Mouse (Mus musculus) cerebellum, postnatal 10 days (tissue): ENCODE measurements at regions not wholly inside any gene's neighbourhood (a gene's known extent, or its start where the extent isn't known, plus 50 kb on each side); places are given as distances from the start of the nearest gene placed in this dataset.

ENCODE experiments used
- DNase-seq, 2 experiments: peaks; one replicate each; pipeline ENCODE4 v3.0.0; 2021; ENCODE audit warnings: mixed read lengths in 2 of 2

DNA sequence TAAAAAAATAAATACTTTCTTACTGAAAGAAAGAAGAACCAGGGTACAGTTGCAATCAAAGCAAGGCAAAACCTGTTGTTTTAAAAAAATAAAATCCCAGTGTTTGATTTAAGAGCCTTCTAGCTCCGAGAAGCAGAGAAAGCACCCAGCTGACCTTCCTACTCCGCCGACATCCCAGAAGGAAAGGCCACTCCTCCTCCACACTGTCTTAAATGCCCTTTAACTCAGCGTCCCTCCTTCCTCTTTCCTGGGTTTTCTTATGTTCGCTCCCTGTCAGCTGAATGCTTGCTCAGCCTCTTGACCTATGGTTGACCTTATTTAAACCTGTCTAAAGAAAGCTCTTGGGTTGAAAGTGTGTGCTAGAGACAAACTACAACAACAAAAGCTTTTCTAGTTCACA is 79.1 kb downstream of the Sptssa start:
- no peak for DNase-seq

DNA sequence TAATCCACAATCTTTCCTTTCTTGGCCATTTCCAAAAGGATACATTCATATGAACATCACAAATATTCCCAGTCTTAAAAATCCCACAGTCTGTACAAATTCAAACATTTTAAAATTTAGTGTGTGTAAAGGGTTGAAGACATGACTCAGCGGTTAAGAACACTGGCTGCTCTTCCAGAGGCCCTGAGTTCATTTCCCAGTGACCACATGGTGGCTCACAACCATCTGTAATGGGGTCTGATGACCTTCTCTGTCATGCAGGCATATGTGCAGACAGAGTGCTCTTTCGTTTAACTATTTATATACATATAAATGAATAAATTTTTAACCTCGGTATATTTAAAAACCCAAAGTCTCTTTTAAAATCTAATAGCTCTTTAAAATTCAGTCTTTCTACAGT is 79.6 kb downstream of the Sptssa start:
- DNase-seq, result no peak

DNA sequence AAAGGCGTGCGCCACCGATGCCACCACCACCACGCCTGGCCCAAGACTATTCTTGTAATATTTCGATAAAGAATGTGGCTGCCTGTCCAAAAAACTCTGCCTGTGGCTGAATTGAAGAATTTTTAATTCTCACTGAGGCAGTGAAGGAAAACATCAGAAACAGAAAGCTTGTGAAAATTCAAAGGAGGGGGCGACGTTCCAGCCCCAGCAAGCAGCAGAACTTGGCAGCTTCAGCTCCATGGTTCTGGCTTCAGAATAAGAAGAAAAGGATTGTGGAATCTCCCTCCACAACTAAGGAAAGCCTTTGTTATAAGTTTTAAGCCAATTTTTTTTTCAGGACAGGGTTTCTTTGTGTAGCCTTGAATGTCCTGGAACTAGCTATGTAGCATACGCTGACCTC is 83.5 kb downstream of the Sptssa start:
- no peak for DNase-seq

DNA sequence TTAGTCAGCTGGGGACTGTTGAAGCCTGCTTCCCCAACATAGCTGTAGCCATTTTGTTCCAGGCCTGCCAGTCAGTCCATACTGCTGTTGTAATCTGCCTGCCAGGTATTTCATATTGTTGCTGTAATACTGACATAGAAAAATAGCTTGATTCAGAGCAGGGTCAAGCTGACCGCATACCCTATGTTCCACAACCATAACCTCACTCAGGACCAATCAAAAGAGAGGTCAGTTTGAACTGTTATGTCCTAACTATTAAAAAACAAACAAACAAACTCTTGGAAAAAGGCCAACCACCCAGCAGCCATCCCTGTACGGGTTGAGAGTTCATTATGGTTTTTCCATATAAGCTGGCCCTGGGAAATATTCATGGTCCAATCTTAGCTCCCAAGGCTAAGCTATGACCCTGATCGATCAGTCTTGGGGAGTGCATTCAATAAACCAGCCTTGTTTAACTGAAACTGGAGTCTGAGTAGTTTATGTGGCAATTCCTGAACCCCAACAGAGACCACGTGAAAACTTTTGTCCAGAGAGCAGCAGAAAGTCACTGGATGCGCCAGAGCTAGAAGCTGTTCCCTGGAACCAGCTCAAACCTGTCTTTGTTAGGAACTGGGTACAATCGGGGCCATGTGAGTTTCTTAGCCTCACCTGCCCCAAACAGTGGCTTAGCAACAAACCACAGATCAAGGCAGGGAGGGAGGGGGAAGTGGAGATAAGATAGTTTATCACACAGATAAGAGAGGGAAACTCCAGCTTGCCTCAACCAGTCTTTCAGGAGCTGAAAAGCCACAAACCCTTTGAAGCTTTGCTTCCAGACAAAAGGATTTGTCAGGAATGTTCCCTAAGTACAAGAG is 88.1 kb downstream of the Sptssa start:
- DNase-seq, result no peak

DNA sequence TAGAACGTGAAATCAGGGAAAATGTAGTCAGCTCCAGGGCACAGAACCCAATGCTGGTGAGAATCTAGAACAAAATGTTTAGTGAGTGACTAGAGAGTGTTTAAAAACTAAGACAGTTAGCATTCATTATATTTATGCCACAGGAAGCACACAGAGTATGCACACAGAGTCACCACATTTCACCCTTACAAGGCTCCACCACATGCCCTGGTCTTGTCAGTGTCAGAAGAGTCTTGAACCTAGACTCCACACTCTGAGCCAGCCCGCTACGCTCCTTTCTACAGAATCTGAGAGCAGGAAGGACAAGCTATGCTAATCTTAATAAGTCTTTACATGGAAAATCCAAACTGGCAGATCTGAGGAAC is 89.0 kb downstream of the Sptssa start:
- DNase-seq, result no peak

DNA sequence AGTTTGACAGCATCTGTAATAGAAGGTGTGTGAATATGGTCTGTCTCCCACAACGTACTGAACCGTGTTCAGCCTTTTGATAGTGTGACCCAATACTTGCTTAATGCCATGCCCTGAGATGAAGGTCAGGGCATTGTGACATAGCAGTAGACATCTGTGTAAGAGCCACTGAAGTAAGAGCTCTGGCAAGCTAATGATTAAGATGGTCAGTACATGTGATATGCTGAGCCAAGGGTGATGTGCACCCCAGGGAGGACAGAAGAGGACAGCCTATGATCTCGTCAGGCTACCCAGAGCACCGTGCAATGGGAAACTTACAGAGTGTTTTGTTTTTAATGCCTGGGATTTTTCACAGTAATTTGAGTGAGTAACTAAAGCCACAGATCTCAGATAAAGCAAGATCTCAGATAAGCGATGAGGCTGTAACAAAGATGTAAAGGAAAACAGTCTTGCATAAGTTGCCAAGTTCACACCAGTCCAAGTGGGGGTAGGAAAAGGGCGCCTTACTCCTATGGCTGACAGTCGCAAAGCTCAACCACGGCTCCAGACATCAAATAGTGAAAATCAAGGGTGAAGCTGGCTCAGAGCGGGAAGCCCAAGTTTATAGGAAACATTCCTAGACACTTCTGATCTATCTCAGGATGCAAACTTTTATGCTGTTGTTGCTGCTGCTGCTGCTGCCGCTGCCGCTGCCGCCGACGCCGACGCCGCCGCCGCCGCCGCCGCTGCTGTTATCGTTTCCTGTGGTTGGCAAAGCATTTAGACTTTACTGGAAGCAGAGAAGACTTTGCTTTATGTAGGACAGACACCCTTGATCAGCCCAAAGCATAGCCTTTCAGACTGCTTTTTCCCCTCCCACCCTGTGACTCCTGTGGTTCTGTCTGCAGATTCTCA is 89.6 kb downstream of the Sptssa start:
- DNase-seq, result no peak

DNA sequence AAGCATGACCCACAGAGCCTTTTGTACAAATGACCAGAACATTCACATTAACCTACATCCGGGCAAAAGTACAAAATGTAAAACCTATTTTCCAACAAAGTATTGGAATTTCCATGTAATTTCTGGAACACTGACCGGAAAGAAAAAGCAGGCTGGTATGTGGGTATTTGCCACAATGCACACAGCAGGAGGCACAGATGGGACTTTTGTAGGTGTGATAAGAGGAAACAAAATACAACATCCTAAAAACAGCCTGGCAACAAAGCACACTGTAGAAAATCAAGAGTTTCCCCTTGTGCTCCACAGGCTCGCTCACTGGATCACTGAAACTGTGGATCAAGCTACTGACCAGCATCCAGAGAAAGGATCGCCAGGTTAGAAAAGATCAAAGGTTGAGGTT is 94.4 kb downstream of the Sptssa start:
- no peak for DNase-seq

DNA sequence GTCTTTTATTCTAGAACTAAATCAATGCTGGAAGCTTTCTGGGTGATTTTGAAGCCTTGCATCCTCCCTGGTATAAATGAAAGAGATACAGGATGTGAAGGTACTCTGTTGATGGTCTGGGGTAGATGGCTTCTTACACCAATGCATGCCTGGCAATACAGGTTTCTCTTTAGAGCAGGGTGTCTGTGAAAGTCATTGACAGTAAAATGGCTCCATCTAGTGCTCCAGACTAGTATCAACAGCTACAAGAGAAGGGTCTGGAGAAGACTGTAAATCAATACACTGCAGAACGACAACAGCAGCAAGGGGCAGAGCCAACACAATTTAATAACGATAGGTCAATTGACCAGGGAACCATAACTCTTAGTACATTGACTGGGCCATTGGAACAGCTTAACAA is 98.3 kb downstream of the Sptssa start:
- peak; percentile 60 to 71 for DNase-seq

DNA sequence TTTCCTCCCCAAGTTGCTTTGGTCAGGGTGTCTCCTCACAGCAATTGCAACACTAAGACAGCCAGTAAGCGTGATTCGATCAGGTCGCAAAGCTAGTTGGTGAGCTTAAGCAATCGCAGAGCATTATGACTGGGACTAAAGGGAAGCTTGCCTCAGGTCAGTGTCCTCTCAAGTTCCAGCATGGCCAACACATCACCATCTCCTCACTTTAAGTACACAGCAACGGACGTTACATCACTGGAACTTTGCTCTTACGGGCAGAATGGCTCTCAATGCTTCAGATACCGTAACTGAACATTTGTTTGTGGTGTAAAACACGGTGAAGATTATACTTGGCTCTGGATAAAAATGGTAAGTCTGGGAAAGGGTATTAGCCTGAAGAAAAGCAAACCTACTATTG is 106.7 kb downstream of the Sptssa start:
- DNase-seq, result no peak

DNA sequence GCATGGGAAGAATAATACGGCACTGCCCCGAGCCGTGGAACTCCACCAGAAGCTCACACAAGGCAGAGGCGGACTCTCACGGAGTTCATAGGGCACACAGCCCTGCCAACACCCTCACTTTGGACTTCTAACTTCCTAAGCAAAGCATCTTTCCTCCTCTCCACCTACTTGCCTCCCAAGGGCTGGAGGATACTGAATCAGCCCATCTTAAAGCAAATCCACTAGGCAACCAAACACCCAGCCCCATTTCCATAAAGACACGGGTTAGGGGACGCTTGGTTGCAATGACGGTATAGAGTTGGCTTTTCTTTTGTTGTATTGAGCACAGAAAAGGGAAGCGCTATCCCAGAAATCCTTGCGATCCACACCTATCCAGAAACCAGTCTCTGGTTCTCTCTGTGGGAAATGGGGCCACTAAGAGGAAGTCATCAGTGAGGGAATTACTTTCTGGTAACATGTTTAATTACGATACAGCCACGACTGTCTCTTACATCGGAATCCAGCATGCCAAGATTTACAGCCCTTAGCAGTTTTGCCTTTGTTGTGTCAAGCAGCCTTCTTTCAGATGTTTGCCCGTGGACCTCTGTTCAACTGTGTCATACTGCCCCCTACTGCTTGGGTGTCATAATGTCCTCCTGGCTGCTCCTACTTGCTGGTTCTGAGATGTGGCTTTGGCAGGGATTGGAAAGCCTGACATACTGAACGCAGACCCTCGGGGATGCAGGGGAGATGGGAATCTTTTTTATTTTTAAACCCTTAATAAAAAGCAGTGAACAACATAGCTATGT is 110.4 kb downstream of the Sptssa start:
- DNase-seq, result peak; percentile 83 to 85

DNA sequence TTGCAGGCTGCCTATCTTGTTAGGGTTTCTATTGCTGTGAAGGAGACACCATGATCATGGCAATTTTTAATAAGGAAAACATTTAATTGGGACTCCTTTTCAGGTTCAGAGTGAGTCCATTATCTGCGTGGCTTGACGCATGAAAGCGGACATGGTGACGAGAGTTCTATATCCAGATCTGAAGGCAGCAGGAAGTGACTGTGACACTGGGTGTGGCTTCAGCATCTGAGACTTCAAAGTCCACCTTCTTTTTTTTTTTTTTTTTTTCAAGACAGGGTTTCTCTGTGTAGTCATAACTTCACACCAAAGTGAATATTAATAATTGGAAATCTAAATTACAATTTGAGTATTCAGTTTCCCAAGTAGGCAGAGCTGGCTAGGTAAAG is 118.1 kb downstream of the Sptssa start:
- DNase-seq, result no peak

DNA sequence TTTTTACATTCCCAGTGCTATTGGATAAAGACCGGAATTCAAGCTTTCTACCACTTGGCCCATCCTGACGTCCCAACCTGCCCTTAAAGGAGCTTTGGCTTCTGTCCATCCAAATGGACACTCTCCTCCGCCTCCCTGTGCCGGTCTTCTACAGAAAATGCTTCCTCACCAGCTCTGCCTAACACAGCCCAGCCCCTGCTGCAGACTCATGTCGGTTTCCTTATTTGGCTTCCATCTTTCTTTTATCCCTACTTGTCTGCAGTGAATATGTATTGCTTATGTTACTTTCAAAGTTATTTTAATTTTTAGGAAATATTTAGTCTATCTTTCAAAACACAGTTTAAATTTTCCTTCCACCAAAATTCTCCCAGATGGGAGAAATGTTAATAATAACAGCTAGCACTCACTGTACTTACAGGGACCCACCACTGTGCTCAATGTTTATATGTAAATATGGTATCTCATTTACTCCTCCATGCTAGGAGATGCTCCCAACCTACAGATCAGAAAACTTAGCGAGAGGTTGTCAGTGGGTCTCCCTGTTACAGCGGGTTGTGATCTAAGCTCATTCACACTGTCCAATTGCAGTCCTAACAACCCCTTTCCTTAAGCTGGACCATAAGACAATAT is 118.6 kb downstream of the Sptssa start:
- no peak for DNase-seq

DNA sequence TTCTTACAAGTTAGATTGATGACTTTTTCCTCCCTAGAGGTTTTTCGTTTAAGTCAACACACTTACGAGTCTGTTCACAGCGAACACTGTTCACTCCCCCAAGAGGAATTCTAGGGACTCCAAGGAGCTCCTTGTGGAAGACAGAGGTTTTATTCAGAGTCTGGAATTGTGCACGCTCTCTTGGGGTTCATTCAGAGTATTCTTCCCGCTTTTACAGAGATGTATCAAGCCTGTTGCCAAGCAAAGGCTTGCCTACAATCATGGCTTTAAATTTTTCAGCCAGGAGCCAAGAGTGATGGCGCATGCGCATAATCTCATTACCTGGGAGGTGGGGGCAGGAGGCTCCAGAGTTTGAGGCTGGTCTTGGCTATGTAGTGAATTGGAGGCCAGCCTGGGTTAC is 119.4 kb downstream of the Sptssa start:
- no peak for DNase-seq

DNA sequence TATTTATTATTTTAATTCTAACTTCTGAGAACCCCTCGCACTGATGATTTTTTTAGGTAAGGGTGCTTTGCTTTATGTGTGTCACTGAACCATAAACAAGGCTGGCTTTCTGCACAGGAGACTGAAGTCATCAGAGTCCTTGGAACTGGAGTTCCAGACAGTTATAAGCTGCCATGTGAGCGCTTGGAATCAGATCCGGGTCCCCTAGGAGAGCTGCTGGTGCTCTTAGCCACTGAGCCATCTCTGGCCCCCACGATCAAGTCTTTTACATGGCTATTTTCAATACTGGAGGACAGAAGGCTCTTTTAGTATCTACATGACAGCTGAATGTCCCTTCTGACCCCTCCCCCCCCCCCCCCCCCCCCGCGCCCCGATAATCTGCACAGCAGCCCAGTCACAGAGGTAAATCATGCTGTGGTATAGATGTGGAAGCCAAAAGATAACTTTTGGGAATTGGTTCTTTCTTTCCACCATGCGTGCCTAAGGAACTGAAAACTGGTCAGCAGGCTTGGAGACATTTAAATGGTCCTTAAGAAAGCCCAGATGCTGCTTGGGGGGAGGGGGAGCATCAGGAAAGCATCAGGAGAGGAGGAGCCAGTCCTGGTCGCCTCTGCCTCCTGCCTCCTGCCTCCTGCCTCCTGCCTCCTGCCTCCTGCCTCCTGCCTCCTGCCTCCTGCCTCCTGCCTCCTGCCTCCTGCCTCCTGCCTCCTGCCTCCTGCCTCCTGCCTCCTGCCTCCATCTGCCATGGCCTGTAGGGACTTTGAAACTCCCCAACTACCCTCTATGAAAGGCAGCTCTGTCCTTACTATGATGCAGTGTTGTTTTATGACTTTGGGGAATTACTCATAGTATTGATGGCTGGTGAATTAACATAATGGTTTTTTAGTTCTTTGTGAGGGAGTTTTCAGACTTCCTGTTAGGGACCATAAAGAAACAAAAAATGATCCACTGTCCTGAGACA is 120.5 kb downstream of the Sptssa start:
- DNase-seq, result peak in 1 of 2 experiments; percentile 23

DNA sequence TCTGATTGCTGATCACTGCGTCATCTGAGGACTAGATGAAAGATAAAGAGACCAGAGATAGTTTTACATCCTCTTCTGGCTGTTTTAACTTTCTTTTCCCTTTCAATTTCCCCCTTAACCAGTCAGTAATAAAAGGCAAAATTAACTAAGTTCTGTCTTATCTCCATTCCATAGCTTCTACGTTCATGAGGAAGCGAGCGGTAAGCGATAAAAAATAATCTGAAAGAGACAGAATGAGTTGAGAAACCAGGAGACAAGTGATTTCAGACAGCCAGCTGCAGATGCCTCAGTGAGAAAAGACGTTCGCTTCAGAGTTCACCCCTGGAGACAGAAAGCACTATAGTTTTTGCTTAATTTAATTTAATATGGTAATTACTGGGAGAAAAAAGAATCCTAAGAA is 121.5 kb downstream of the Sptssa start:
- DNase-seq, result no peak

DNA sequence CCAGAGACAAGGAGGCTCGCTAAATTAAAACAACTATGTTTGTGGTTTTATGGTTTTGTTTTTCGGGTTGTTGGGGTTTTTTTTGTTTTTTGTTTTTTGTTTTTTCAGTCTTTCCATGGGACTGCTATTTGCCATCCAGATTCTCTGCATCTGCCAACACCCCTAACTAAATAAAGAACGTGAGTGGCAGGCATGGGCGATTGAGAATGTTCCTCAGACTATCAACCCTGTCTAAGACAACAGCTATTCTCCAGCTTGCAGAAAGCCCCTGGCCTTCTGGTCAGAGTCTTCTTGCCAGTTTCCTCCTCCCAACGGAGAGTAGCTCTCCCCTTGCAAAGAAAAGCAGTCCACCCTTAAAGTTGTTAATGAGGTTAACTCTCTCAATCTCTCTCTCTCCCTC is 123.2 kb downstream of the Sptssa start:
- DNase-seq, result no peak

DNA sequence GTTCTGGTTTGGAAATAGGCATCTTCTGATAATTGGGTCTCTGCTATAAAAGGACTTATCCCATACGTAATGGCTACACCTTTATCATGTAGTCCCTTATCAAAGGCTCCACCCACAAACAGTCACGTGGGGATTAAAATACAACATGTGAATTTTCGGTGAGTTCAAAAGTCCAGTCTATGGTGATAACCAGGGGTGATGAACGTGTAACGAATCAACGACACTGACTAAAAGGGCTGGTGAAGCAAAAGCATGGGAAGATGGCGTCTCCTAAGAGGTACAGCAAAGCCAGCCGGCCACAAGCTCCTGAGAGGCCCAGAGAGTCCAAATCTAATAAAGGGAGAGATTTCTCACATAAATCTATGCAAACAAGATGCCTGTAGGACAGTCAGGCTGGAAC is 124.3 kb downstream of the Sptssa start:
- DNase-seq, result no peak

DNA sequence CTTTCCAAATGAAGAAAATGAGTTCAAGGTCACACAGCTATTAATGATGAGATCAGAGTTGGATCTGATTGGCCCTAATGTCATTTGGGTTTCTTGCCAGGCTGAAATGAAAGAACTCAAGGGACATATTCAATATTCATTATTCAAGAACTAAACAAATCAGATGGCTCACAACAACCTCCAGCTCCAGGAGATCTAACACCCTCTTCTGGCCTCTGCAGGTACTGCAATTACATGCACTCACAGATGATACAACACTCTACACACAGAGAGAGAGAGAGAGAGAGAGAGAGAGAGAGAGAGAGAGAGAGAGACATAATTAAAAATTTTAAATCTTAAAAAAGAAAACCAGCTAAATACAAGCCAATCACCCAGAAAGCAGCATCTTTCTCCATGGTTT is 128.3 kb downstream of the Sptssa start:
- no peak for DNase-seq

DNA sequence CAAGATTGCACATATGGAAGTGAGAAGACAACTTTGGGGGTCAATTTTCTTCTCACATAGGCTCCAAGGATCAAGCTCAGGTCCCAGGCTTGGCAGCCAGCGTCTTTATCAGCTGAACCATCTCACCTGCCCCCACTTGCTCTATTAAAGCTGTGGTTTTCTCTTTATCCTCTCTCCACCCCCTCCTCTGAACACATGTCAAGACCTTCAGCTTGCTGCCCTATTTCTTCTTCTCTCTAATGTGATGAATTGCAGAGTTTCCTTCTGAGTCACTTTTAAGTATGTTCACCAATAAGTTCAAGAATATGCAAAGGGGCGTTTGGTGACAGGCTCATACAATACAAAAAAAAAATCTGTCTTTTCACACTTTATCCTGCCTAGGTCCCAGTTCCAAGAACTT is 128.8 kb downstream of the Sptssa start:
- DNase-seq, result no peak

DNA sequence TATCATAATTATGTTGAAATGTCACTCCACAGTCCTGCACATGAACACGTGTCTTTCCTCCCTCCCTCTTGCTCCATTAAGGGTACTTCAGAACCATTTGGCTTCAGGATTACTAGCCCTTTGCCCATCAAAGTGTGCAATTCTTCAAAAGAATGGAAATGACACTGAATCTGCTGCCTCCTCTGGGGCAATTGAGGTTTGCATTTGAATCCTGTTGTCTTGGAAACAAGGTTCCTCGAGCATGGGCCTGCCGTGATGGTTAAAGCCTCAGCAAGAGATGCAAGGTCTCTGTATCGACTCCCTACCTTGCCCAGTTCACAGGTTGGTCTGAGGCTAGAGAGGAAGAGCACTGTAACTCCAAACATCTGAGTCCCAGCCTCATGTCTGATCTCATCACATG is 136.0 kb downstream of the Sptssa start:
- no peak for DNase-seq

DNA sequence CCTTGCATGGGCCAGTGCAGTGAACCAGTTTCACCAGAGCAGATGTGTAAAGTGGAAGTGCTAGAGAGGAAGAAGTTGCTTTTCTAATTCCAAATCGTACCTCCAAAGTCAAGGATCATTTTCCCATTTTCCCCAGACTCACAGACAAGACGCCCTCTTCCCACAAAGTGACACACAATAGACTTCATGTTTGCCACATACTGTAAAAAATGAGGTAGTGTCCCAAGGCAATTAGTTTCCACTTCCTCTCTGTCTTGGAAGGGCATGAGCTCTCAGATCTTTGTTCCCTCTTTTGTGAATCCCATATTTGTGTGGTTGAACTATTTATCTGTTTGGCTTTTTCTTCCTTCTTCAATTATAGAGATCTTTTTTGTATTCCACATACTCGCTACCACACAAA is 137.0 kb downstream of the Sptssa start:
- DNase-seq, result no peak

DNA sequence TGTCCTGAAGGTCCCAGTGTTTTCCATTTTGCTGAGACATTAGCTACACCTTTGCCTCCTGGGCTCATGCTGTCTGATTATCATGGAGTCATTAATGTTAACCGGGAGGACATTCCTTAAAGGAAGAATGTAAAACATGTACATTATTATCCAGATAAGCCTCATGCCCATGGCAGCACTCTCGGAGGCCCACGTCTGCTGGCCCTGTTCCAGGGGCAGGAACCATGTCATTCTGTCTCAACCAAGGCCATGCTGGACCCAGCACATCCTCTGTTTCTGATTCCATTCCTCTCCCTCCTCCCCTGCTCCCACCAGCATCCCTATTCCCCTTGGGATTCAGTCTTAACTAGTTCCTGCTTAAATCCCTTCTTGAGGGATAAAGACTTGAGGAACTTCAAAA is 139.1 kb downstream of the Sptssa start:
- peak; percentile 22 to 23 for DNase-seq
